Mouse (Mus musculus) ovary, postnatal 36 days (tissue): Measurements from ENCODE around the gene Tpbg.
"Not testable (repeated sequence)": the region's sequence is repeated elsewhere in the genome, so short reads cannot be mapped to it uniquely, and the experiment has no call there.

Experiments
- DNase-seq: peaks from one replicate; pipeline ENCODE4 v3.0.0; 2022; ENCODE audit warnings: low spot score, mixed read lengths

Gene Tpbg

GRCm38 (mm10) chr9:85842351-85843011 lies at the start of gene Tpbg:
TSS of gene Tpbg (plus strand) at chr9:85842380.
- peak; percentile 72 for DNase-seq

DNA sequence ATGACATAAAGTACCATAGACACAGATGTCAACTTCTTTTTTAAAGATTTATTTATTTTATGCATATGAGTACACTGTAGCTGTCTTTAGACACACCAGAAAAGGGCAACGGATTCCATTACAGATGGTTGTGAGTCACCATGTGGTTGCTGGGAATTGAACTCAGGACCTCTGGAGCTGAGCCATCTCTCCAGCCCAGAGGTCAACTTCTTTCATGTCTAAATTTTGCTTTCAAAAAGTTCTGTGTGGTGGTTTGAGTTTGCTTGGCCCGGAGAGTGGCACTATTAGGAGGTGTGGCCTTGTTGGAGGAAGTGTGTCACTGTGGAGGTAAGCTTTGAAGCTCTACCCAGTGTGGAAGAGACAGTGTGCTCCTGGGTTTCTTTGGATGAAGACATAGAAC lies 40.2 kb upstream of the Tpbg start:
- DNase-seq = not testable (repeated sequence)

DNA sequence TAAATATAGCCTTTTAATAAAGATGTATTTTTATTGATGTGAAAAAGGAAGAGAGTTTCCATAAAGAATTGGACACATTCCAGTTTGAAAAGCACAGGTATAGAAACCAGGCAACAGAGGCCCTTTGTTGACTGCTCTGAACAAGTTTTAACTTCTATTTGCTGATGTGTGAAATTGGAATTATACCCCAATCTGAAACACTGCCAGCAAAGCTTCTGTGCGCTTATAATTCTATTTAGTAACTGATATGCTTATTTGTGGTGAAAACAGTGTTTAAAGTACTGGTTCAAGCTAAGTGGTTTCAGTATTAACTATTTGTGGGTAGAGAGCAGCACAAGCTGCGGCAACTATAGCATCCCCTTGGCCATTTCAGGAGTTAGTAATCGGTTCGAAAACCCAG lies 39.6 kb upstream of the Tpbg start:
- no peak for DNase-seq

DNA sequence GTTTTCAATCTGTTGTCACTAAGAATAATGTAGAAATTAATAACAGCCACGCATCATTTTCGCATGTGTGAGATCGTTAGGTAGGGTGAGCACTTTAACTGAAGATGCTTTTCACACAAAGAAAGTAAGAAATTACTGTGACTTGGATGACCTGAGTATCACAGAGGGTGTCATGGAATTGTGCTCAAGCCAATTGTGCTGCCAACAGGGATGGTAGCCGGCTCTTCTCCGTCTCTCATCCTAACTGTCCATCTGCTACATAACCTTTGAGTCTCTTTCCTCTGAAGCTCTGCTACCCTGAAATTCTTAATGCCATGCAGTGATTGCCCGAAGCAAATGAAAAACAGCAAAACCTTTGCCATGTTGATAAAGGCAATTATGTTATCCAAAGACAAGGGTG lies 35.8 kb upstream of the Tpbg start:
- no peak for DNase-seq

- no peak for DNase-seq
Measured at GRCm38 (mm10) chr9:85809246-85809645, 32.9 kb upstream of the Tpbg start.

DNA sequence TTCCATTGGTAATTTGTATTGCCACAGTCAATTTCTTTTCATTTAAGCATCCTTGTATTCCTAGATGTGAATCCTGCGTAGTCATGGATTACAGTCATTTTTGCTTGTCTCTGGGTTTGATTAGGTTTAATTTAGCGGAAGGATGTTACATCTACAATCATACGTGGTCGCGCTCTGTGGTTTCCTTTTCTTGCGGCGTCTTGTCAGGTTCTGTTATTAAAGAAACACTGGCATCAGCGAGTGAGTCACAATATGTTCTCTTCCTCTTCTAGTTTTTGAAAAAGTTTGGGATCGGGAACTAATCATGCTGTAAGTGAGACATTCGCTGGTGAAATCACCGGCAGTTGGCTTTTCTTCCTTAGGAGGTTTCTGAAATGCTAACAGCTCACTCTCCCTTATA lies 21.4 kb upstream of the Tpbg start:
- no peak for DNase-seq

DNA sequence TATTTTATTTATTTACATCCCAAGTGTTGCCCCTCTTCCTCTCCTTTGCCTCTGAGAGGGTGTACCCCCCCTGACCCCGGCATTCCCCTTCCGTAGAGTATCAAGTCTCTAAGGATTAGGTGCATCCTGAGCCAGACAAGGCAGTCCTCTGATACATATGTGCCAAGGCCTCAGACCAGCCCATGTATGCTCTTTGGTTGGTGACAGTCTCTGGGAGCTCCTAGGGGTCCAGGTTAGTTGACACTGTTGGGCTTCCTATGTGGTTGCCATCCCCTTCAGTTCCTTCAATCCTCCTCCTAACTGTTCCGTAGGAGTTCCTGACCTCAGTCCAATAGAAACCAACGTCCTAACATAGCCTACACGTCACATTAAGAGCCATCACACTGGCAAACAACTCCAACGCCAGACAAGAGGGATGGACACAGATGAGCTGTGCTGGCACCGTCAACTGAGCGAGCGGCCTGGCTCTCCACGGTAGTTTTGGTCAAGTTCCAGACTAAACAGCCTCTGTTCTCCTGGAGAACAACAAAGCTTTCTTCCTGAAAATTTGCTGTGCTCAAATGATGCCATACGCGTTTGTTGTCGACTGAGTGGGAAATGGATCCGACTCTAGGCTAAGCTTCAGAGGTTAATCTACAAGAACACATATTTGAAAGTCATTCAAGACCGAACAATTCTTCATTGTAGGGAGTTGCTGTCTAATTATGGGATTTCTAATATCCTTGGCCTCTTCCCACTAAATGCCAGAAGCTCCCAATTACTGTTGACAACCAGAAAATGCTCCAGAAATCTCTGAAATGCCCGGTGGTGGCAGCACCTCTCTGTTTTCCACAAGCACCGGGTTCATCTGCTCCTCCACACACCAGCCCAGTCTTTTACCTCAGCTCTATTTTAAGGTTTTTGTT lies 6.4 kb upstream of the Tpbg start:
- no peak for DNase-seq

GRCm38 (mm10) chr9:85839626-85840025 lies 2.6 kb upstream of the Tpbg start:
- no peak for DNase-seq

- DNase-seq = peak; percentile 66
Measured at GRCm38 (mm10) chr9:85841891-85842290, 289 bp upstream of the Tpbg start.

DNA sequence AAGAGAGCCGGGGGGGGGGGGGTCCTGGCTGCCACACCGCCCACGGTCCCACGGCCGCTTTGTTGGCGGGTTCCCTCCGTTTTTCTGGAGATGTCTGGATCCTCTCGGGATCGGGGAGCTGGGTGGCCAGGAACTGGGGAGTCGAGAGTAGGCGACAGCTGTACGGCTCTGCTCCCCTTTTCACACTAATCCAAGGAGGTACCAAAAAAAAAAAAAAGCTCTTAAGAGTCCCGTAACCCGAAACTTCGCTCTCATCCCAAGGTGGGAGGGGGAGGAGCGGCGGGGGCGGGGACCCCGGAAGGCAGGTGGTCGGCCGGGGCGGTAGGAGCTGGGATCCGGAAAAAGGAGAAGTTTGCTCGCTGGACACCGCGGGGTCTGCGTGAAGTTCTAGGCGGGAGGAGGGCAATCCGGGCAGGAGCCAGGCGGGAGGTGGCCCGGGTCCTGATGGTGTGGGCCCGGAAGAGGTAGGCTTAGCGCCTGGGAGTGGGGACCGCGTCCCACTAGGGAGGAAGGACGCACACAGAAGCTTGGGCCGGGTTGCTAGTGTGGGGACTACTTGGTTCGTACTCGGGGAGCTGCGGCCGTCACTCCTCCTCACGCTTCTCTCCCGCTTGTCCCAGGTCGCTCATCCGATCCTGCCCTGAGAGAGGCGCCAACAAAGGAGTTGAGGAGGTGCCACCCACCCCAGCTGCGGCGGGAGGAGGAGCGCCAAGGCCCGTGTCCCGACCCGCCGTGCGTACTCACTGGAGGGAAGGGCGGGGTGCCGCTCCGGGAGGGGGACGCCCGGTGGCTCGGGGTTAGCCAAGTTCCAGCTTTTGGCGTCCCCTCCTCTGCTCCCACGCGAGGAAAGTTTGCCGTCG lies 1.1 kb downstream of the Tpbg start:
- peak; percentile 69 for DNase-seq

DNA sequence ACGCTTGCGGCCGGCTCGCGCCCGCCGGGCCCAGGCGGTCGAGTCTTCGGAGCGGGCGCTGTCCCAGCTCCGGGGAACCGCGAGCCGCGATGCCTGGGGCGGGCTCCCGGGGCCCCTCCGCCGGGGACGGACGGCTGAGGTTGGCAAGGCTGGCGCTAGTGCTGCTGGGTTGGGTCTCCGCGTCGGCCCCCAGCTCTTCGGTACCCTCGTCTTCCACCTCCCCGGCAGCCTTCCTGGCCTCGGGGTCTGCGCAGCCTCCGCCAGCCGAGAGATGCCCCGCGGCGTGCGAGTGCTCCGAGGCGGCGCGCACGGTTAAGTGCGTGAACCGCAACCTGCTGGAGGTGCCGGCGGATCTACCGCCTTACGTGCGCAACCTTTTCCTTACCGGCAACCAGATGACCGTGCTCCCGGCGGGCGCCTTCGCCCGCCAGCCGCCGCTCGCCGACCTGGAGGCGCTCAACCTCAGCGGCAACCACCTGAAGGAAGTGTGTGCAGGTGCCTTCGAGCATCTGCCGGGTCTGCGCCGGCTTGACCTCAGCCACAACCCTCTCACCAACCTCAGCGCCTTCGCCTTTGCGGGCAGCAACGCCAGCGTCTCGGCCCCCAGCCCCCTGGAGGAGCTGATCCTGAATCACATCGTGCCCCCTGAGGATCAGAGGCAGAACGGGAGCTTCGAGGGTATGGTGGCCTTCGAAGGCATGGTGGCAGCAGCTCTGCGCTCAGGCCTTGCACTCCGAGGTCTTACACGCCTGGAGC lies 1.9 kb downstream of the Tpbg start:
- no peak for DNase-seq

DNA sequence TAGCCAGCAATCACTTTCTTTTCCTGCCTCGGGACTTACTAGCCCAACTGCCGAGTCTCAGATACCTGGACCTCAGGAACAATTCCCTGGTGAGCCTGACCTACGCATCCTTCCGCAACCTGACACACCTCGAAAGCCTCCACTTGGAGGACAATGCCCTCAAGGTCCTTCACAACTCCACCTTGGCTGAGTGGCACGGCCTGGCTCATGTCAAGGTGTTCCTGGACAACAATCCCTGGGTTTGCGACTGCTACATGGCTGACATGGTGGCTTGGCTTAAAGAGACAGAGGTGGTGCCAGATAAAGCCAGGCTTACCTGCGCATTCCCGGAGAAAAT lies 2.4 kb downstream of the Tpbg start:
- no peak for DNase-seq

GRCm38 (mm10) chr9:85846186-85846585 lies 4.0 kb downstream of the Tpbg start:
- no peak for DNase-seq

DNA sequence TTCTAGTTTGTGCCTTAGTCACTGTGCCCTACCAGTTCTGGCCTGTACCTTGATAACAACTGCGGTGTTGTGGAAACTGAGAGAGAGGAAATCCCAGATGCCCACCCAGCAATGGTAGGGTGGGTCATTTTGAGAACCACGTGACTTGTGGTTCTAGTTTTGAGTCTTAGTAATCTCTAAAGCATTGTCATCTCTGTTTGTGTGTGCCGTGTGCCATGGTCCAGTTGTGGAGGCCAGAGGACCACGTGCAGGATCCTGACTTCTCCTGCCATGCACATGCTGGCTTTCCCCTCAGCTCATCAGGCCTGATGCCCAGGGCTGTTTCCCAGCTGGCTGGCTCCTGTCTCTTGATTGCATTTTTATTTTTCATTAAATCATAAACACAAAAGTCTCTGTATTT lies 12.6 kb downstream of the Tpbg start:
- DNase-seq = no peak

- DNase-seq = no peak
Measured at GRCm38 (mm10) chr9:85856511-85856910, 14.3 kb downstream of the Tpbg start.

- DNase-seq = no peak
Measured at GRCm38 (mm10) chr9:85861065-85861464, 18.9 kb downstream of the Tpbg start.

- DNase-seq = no peak
Measured at GRCm38 (mm10) chr9:85862562-85862961, 20.4 kb downstream of the Tpbg start.

GRCm38 (mm10) chr9:85872908-85873307 lies 30.7 kb downstream of the Tpbg start:
- no peak for DNase-seq

DNA sequence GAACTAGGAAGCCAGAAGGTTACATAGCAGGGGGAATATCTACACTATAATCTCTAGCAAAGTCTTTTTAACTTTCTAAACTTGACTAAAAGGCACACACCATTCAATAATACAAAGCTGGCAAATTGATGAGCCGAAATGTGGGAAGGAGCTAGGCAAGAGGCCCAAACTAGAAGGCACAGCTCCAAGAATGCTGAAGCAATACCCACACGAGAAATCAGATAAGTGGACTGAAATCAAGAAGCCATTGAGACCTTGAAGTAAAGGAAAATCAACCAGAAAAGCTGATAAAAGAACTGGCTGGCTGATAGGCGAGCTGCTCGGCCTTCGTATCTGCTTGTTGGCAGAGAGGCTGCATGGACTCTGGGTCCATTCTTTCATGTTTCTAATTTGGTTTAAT lies 51.5 kb downstream of the Tpbg start:
- peak; percentile 13 for DNase-seq
